Mouse (Mus musculus) megakaryocyte, embryonic 14.5 days (primary cell): ENCODE results near the gene Nrm.

ENCODE experiments used
- FLI1 ChIP-seq: IDR thresholded peaks from 2 replicates; pipeline ENCODE4 v1.6.1; 2012; ENCODE audit warnings: low read length, inconsistent platforms, mixed read lengths
- GATA1 ChIP-seq: IDR thresholded peaks from 3 replicates; pipeline ENCODE4 v1.6.1; 2012; ENCODE audit warnings: mixed read lengths, low read length, inconsistent platforms, borderline replicate concordance

GRCm38 (mm10) chr17:35859835-35860234 lies 1.3 kb upstream of the Nrm start:
- TF ChIP-seq GATA1 (no peak), FLI1 (no peak)
